Mouse (Mus musculus) myocyte (in vitro differentiated cells): ENCODE results near the gene Dixdc1.

Experiments used
- CEBPB ChIP-seq: IDR thresholded peaks from 2 replicates; pipeline ENCODE4 v1.6.1; 2011; ENCODE audit warnings: mild to moderate bottlenecking, moderate library complexity; ENCODE audit not compliant: poor library complexity, insufficient read depth, severe bottlenecking
- MAX ChIP-seq: IDR thresholded peaks from one replicate; pipeline ENCODE4 v1.6.1; 2011; ENCODE audit warnings: low read depth, mild to moderate bottlenecking, control low read depth
- MYOG ChIP-seq, 3 experiments: IDR thresholded peaks; one replicate each; pipeline ENCODE4 v1.6.1; 2011; ENCODE audit warnings: control low read depth in 2 of 3, low read depth in 2 of 3, mild to moderate bottlenecking in 2 of 3; ENCODE audit not compliant: insufficient read length in 2 of 3, control insufficient read depth in 1 of 3, insufficient read depth in 1 of 3
- POLR2A ChIP-seq: IDR thresholded peaks from one replicate; pipeline ENCODE4 v1.6.1; 2011; ENCODE audit warnings: low read depth, mild to moderate bottlenecking, control low read depth, moderate library complexity; ENCODE audit not compliant: insufficient read length
- POLR2AphosphoS2 ChIP-seq: IDR thresholded peaks from one replicate; pipeline ENCODE4 v1.6.1; 2011; ENCODE audit warnings: low read depth, control low read depth; ENCODE audit not compliant: insufficient read length
- TCF12 ChIP-seq: IDR thresholded peaks from one replicate; pipeline ENCODE4 v1.6.1; 2011; ENCODE audit warnings: mild to moderate bottlenecking, control low read depth; ENCODE audit not compliant: poor library complexity, insufficient read depth, severe bottlenecking

- no peak for TF ChIP-seq MYOG (IDR thresholded peaks at IDR 0.05; ENCODE audit: control insufficient read depth in 1 of 3, insufficient read depth in 1 of 3, insufficient read length in 2 of 3, low read depth in 2 of 3)
- no peak for TF ChIP-seq CEBPB
- no peak for TF ChIP-seq POLR2AphosphoS2
- TF ChIP-seq TCF12: no peak
- no peak for TF ChIP-seq POLR2A
- no peak for TF ChIP-seq MAX
Measured at GRCm38 (mm10) chr9:50664826-50665225, 74.5 kb downstream of the Dixdc1 start.
